Mouse (Mus musculus) stomach, postnatal 0 days (tissue): ENCODE data around the gene Gm45194. TPM values are rescaled to one million over a fixed set of nuclear protein-coding genes. Genes with fewer than 3 reads are reported as not detected.
A peak's percentile ranks its signal among the peaks of the same experiment; 100 is the strongest.

Experiments
- ATAC-seq: fragments of 200-750 bp; cut with Nextera tagmentation; 2 replicates; pipeline ENCODE4 v1.8.0; 2017; ENCODE audit not compliant: low FRiP score, low TSS enrichment
- DNase-seq: peaks from one replicate; pipeline ENCODE4 v3.0.0-alpha.2; 2016; ENCODE audit warnings: low spot score
- H3K27ac ChIP-seq: fragments of 300-500 bp; sonication (generic); replicated peaks from 2 replicates; pipeline ENCODE4 v1.5.1; 2014; ENCODE audit warnings: mild to moderate bottlenecking, control low read depth
- H3K27me3 ChIP-seq: fragments of 300-500 bp; sonication (generic); 2 replicates; pipeline ENCODE4 v1.6.1; 2014; ENCODE audit warnings: low read length; ENCODE audit not compliant: control insufficient read depth, insufficient read depth
- H3K36me3 ChIP-seq: fragments of 300-500 bp; sonication (generic); 2 replicates; pipeline ENCODE4 v1.6.1; 2014; ENCODE audit warnings: low read length, mixed read lengths; ENCODE audit not compliant: control insufficient read depth, insufficient read depth
- H3K4me1 ChIP-seq: fragments of 300-500 bp; sonication (generic); replicated peaks from 2 replicates; pipeline ENCODE4 v1.6.1; 2014; ENCODE audit warnings: antibody characterized with exemption; ENCODE audit not compliant: control insufficient read depth, insufficient read depth
- H3K4me2 ChIP-seq: fragments of 300-500 bp; sonication (generic); replicated peaks from 2 replicates; pipeline ENCODE4 v1.6.1; 2014; ENCODE audit warnings: low read depth, mild to moderate bottlenecking, control low read depth, moderate library complexity
- H3K4me3 ChIP-seq: fragments of 300-500 bp; sonication (generic); 2 replicates; pipeline ENCODE4 v1.5.1; 2014; ENCODE audit warnings: low read depth, low read length, control low read depth
- H3K9ac ChIP-seq: fragments of 300-500 bp; sonication (generic); 2 replicates; pipeline ENCODE4 v1.6.1; 2014; ENCODE audit warnings: mild to moderate bottlenecking, low read length, control low read depth, mixed read lengths
- H3K9me3 ChIP-seq: fragments of 300-500 bp; sonication (generic); 2 replicates; pipeline ENCODE4 v1.6.1; 2016; ENCODE audit warnings: low read length; ENCODE audit not compliant: control insufficient read depth
- CTCF ChIP-seq: IDR thresholded peaks from 2 replicates; pipeline ENCODE4 v1.5.1; 2016; ENCODE audit warnings: antibody characterized with exemption, low read depth, mild to moderate bottlenecking, moderate library complexity
- EP300 ChIP-seq: optimal IDR thresholded peaks from 2 replicates; pipeline ENCODE3; 2016; ENCODE audit warnings: antibody characterized with exemption
- WGBS: fragments of 180-500 bp; shearing (Covaris S2); extraction: QIAGEN DNeasy Blood & Tissue Kit; methylation state at CpG from one replicate; pipeline ENCODE4 v1.1.7; 2014; 5-methylcytosine and 5-hydroxymethylcytosine counted together
- polyA plus RNA-seq: library from polyadenylated mRNA; unstranded; fragments of >200 nt; fragmentation: Nextera tagmentation; extraction: Ambion mirVana; gene quantifications from 2 replicates; pipeline ENCODE4 v1.2.1, GENCODE M21; 2015

Gm45194 gene
- not detected in 2 replicates for polyA plus RNA-seq

DNA sequence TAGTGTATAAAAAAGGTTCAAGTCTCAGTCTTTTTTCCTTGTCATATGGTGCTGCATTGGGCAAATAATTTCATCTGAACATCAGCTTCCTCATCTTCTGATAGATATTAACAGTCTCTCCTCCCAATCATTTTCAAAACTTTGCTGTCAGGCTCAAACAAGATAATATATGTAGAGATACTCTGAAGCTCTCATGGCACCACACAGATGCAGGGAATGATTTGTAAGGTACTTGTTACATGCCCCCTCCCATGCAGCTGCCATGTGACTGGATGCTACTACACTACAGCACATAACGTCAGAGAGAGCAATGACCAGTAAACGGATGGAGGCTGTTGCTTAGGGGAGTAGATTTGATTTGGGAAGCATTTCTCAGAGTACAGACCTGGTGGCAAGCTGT, at the start of gene Gm45194:
Gene Gm45194, plus strand, starts transcription at position 301 of the 400 bp plus-strand sequence.
- WGBS: 31% methylated on average over 2 of the region's 2 CpGs
- no peaks in the 10 kb centered on the region for H3K4me1 ChIP-seq
- DNase-seq (no peak), ATAC-seq (no peak)
- H3K27ac ChIP-seq: no peak within 1 kb of the TSS
- no peak within 1 kb of the TSS for H3K4me3 ChIP-seq
- TF ChIP-seq EP300: no peak
- no peak for TF ChIP-seq CTCF
- H3K36me3 ChIP-seq: no peaks in the 10 kb centered on the region
- H3K4me2 ChIP-seq: no peak within 1 kb of the TSS
- H3K9ac ChIP-seq: no peak within 1 kb of the TSS
- H3K27me3 ChIP-seq: no peaks in the 10 kb centered on the region
- no peaks in the 10 kb centered on the region for H3K9me3 ChIP-seq

DNA sequence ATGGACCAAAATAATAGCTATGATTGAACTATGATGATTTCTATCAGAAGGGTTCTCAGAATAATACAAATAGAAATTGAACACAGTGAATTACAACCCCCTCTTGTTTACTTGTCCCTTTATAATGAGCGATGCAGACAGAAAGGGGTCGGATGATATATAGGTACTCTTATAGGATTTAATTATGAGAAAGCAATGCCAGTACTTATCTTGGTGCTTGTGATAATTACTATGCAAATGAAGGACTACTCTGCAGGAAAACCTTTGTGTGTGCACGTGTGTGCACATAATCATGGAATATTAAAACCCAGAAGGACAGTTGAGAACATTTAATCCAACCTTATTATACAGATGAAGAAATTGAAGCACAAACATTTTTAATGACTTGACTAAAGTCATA, 35.3 kb upstream of the Gm45194 start:
- Histone ChIP-seq H3K4me2 (no peak overlapping the region), H3K4me3 (no peak overlapping the region), H3K27me3 (no peaks in the 10 kb centered on the region), H3K27ac (no peak overlapping the region), H3K4me1 (no peaks in the 10 kb centered on the region), H3K9ac (no peak overlapping the region), H3K36me3 (no peaks in the 10 kb centered on the region), H3K9me3 (no peaks in the 10 kb centered on the region)
- ATAC-seq: no peak
- DNase-seq: no peak
- WGBS: 63% methylated on average over 3 of the region's 3 CpGs
- TF ChIP-seq CTCF (no peak), EP300 (no peak)

GRCm38 (mm10) chrX:111881251-111881650, 9.9 kb upstream of the Gm45194 start:
- H3K4me1 ChIP-seq: no peaks in the 10 kb centered on the region
- no peaks in the 10 kb centered on the region for H3K9me3 ChIP-seq
- TF ChIP-seq EP300: no peak
- TF ChIP-seq CTCF: no peak
- no peaks in the 10 kb centered on the region for H3K27me3 ChIP-seq
- no peak overlapping the region for H3K4me2 ChIP-seq
- no peak overlapping the region for H3K27ac ChIP-seq
- H3K36me3 ChIP-seq: no peaks in the 10 kb centered on the region
- no peak overlapping the region for H3K4me3 ChIP-seq
- no peak for DNase-seq
- ATAC-seq: no peak
- H3K9ac ChIP-seq: no peak overlapping the region
- 75% methylated on average over 5 of the region's 5 CpGs for WGBS

DNA sequence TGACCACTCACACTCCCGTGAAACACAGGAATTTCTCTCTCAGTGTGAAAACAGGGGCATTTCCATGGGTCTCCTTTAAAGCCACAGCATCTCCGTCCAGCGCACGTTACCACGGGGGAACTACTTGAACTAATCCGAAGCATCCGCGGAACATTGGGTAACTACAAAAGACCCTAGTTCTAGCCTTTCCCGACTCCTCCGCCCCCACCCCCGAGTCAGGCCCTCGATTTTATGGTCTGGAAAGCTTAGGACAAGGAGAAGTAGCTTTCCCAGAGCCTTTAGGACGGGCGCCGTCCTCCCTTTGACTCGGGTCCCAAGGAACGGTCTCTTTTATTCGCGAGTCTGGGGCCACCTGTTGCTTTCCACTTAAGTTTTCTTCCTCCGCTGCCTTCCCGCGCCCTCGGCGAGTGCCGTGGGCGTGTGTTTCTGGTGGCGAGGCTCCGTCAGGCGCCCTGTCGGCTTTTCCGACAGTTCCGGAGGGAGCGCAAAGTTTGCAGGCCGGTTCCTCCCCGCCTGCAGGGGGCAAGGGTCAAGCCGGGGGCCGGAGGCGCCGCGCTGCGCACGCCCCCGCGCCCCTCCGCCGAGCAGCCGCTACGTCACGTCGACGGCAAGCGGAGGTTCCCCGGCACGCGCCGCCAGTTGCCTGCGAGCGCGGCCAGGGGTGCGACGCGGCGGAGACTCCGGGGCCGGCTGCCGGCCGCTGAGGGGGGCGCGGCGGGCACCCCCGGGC, 3.3 kb downstream of the Gm45194 start:
- Histone ChIP-seq H3K36me3 (no peaks in the 10 kb centered on the region), H3K27ac (no peak overlapping the region), H3K4me2 (peak overlapping the region; percentile 57), H3K4me3 (peak overlapping the region; percentile 36), H3K9me3 (no peaks in the 10 kb centered on the region), H3K4me1 (no peaks in the 10 kb centered on the region), H3K27me3 (no peaks in the 10 kb centered on the region), H3K9ac (no peak overlapping the region)
- DNase-seq (peak; percentile 12), ATAC-seq (no peak)
- WGBS: 24% methylated on average over 60 of the region's 71 CpGs
- TF ChIP-seq EP300: no peak
- TF ChIP-seq CTCF: no peak

DNA sequence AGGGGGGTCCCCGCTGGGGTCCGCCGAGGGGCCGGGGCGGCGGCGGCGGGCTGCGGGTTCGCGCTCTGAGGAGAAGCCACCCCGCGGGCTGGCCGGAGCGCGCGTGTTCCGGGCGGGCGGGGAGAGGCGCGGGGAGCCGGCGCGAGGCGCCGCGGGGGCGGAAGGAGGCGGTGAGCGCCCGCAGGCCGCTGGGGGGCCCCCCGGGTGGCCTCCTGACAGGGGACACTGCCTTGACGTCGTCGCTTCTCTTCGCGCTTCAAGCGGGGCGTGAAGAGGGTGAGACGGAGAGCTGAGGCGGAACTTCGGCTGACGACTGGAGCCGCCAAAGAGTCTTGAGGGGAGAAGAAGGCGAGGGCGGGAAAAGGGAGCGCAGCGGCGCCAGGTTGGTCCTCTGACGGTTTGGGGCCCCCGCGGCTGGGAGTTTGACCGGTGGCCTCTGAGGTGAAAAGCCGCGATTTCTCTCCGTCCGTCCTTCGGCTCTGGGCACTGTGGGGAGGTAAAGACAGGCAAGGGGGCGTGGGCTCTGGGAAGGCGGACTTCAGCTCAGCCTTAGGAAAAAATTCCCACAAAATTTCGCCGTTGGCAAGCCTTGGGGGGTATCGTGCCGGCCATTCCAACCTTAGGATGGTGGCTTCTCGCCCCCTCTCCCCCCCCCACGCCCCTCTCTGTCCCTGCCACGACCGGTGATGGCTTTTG, 4.0 kb downstream of the Gm45194 start:
- peak overlapping the region; percentile 36 for H3K4me3 ChIP-seq
- H3K27ac ChIP-seq: no peak overlapping the region
- H3K4me2 ChIP-seq: peak overlapping the region; percentile 57
- no peak for ATAC-seq
- peak; percentile 11 for DNase-seq
- 25% methylated on average over 19 of the region's 70 CpGs for WGBS
- no peak overlapping the region for H3K9ac ChIP-seq
- no peaks in the 10 kb centered on the region for H3K4me1 ChIP-seq
- no peaks in the 10 kb centered on the region for H3K36me3 ChIP-seq
- H3K27me3 ChIP-seq: no peaks in the 10 kb centered on the region
- TF ChIP-seq EP300: no peak
- no peak for TF ChIP-seq CTCF
- no peaks in the 10 kb centered on the region for H3K9me3 ChIP-seq

- no peak overlapping the region for H3K4me2 ChIP-seq
These were observed 26.2 kb downstream of the Gm45194 start for GRCm38 (mm10) chrX:111917422-111917821.

More at GRCm38 (mm10) chrX:111917422-111917821, 26.2 kb downstream of the Gm45194 start:
- Histone ChIP-seq H3K27ac (no peak overlapping the region), H3K36me3 (no peaks in the 10 kb centered on the region), H3K9ac (no peak overlapping the region), H3K27me3 (no peaks in the 10 kb centered on the region), H3K4me1 (no peaks in the 10 kb centered on the region), H3K4me3 (no peak overlapping the region), H3K9me3 (no peaks in the 10 kb centered on the region)
- no peak for DNase-seq
- no peak for ATAC-seq
- TF ChIP-seq CTCF (peak; percentile 31), EP300 (no peak)
